Mouse (Mus musculus): ENCODE data around the gene Ndufaf5. TPM values are rescaled to one million over a fixed set of nuclear protein-coding genes. Genes with fewer than 3 reads are reported as not detected.

Gene Ndufaf5
- 9.7 to 19.2 TPM (median 13.9 TPM) in 4 replicates for total RNA-seq (2023; ENCODE audit: inconsistent age)

GRCm38 (mm10) chr2:140170127-140170802 lies at the start of gene Ndufaf5, which contains the start of gene Esf1:
Gene Ndufaf5 (plus strand): TSS chr2:140170649.
Gene Esf1 (minus strand): TSS chr2:140170564.

GRCm38 (mm10) chr2:140151743-140152142 lies 18.7 kb upstream of the Ndufaf5 start, which contains the start of gene Gm17374:
Gene Gm17374 (plus strand): TSS chr2:140152043.

Other genes with a start within 250 kb of the Ndufaf5 start
- gene Tasp1, start 103.8 kb upstream of the Ndufaf5 start, total RNA-seq (2023; ENCODE audit: inconsistent age), result 8.4 to 11.3 TPM (median 9.1 TPM) in 4 replicates
- not detected in 4 replicates for gene Gm17374, start 18.6 kb upstream of the Ndufaf5 start, total RNA-seq (2023; ENCODE audit: inconsistent age)
- 29.5 to 36.8 TPM (median 34.4 TPM) in 4 replicates for gene Esf1, start 85 bp upstream of the Ndufaf5 start, total RNA-seq (2023; ENCODE audit: inconsistent age)
- gene Sel1l2, start 219.1 kb downstream of the Ndufaf5 start, total RNA-seq (2023; ENCODE audit: inconsistent age), result not detected in 4 replicates
- gene Macrod2, start 224.7 kb downstream of the Ndufaf5 start, total RNA-seq (2023; ENCODE audit: inconsistent age), result not detected in 4 replicates

All from B cell, adult (primary cell).